Mouse (Mus musculus) megakaryocyte-erythroid progenitor cell, adult 5 weeks (primary cell): ENCODE measurements around the gene Fam166b. TPM values are rescaled to one million over a fixed set of nuclear protein-coding genes. Genes with fewer than 3 reads are reported as not detected.

Experiments
- polyA plus RNA-seq: library from polyadenylated mRNA; stranded (reverse); fragments of >175 nt; gene quantifications from 2 replicates; pipeline ENCODE4 v1.2.3, GENCODE M21; 2012

The Fam166b gene
- not detected in 2 replicates for polyA plus RNA-seq

GRCm38 (mm10) chr4:43428946-43429345 lies at the start of gene Fam166b:
Gene Fam166b (minus strand): TSS chr4:43429134.

GRCm38 (mm10) chr4:43454041-43454836 lies 25.3 kb upstream of the Fam166b start, which contains the start of gene Cd72:
Gene Cd72 (minus strand): TSS chr4:43454628.

GRCm38 (mm10) chr4:43441639-43442038 lies 12.7 kb upstream of the Fam166b start, which contains the start of gene Tesk1:
Gene Tesk1 (plus strand): TSS chr4:43441939.

GRCm38 (mm10) chr4:43381408-43382154 lies 47.4 kb downstream of the Fam166b start, which contains the start of gene Rusc2:
Gene Rusc2 (plus strand): TSS chr4:43381979.

Other genes starting within 250 kb of the Fam166b start
- gene Atp8b5, start 162.0 kb downstream of the Fam166b start, polyA plus RNA-seq, result 0.01 and 0.09 TPM in 2 replicates
- 6.3 and 7.3 TPM in 2 replicates for gene Rusc2, start 47.2 kb downstream of the Fam166b start, polyA plus RNA-seq
- 62.0 and 67.6 TPM in 2 replicates for gene Tesk1, start 12.8 kb upstream of the Fam166b start, polyA plus RNA-seq
- gene Cd72, start 25.5 kb upstream of the Fam166b start, polyA plus RNA-seq, result 19.2 and 28.2 TPM in 2 replicates
- gene Sit1, start 54.6 kb upstream of the Fam166b start, polyA plus RNA-seq, result 0.63 and 1.5 TPM in 2 replicates
- 89.2 and 116 TPM in 2 replicates for gene Ccdc107, start 63.8 kb upstream of the Fam166b start, polyA plus RNA-seq
- 24.6 and 38.5 TPM in 2 replicates for gene Arhgef39, start 70.6 kb upstream of the Fam166b start, polyA plus RNA-seq
- gene Car9, start 77.8 kb upstream of the Fam166b start, polyA plus RNA-seq, result 6.6 and 7.2 TPM in 2 replicates
- gene Tpm2, start 94.6 kb upstream of the Fam166b start, polyA plus RNA-seq, result 4.0 and 10.1 TPM in 2 replicates
- gene Creb3, start 133.2 kb upstream of the Fam166b start, polyA plus RNA-seq, result 2.3 and 3.2 TPM in 2 replicates
- gene Tln1, start 133.6 kb upstream of the Fam166b start, polyA plus RNA-seq, result 173 and 201 TPM in 2 replicates
- 59.2 and 71.3 TPM in 2 replicates for gene Rgp1, start 149.6 kb upstream of the Fam166b start, polyA plus RNA-seq
- 11.5 and 13.7 TPM in 2 replicates for gene Gba2, start 149.7 kb upstream of the Fam166b start, polyA plus RNA-seq
- not detected in 2 replicates for gene Msmp, start 155.4 kb upstream of the Fam166b start, polyA plus RNA-seq
- gene Npr2, start 202.8 kb upstream of the Fam166b start, polyA plus RNA-seq, result 2.0 and 2.3 TPM in 2 replicates
- 0.26 and 0.36 TPM in 2 replicates for gene Spag8, start 224.5 kb upstream of the Fam166b start, polyA plus RNA-seq
- 44.6 and 61.0 TPM in 2 replicates for gene Hint2, start 227.3 kb upstream of the Fam166b start, polyA plus RNA-seq
- 4.2 and 6.7 TPM in 2 replicates for gene Tmem8b, start 239.8 kb upstream of the Fam166b start, polyA plus RNA-seq
- gene Fam221b, start 240.0 kb upstream of the Fam166b start, polyA plus RNA-seq, result 0.07 and 0.22 TPM in 2 replicates